Mouse (Mus musculus) hindbrain, embryonic 10.5 days (tissue): ENCODE data around the gene Smarcd2. TPM values are rescaled to one million over a fixed set of nuclear protein-coding genes. Genes with fewer than 3 reads are reported as not detected.
A peak's percentile ranks its signal among the peaks of the same experiment; 100 is the strongest.

Experiments
- DNase-seq: peaks from one replicate; pipeline ENCODE4 v3.0.0-alpha.2; 2017; ENCODE audit warnings: low spot score
- H3K27ac ChIP-seq: fragments of 300-500 bp; sonication (generic); 2 replicates; pipeline ENCODE4 v1.5.1; 2016; ENCODE audit warnings: mild to moderate bottlenecking, moderate library complexity
- H3K27me3 ChIP-seq: fragments of 300-500 bp; sonication (generic); 2 replicates; pipeline ENCODE4 v1.6.1; 2016; ENCODE audit warnings: mild to moderate bottlenecking; ENCODE audit not compliant: poor library complexity, insufficient read depth, severe bottlenecking
- H3K36me3 ChIP-seq: fragments of 300-500 bp; sonication (generic); 2 replicates; pipeline ENCODE4 v1.6.1; 2016; ENCODE audit warnings: mild to moderate bottlenecking, moderate library complexity
- H3K4me1 ChIP-seq: fragments of 300-500 bp; sonication (generic); replicated peaks from 2 replicates; pipeline ENCODE4 v1.6.1; 2016; ENCODE audit warnings: mild to moderate bottlenecking
- H3K4me3 ChIP-seq: fragments of 300-500 bp; sonication (generic); 2 replicates; pipeline ENCODE4 v1.5.1; 2016; ENCODE audit warnings: mild to moderate bottlenecking, moderate library complexity
- H3K9me3 ChIP-seq: fragments of 300-500 bp; sonication (generic); 2 replicates; pipeline ENCODE4 v1.6.1; 2016; ENCODE audit warnings: mild to moderate bottlenecking, moderate library complexity
- WGBS: fragments of 180-500 bp; shearing (Covaris S2); methylation state at CpG from one replicate; pipeline ENCODE4 v1.1.7; 2016; 5-methylcytosine and 5-hydroxymethylcytosine counted together
- polyA plus RNA-seq: library from polyadenylated mRNA; unstranded; fragments of >200 nt; fragmentation: Nextera tagmentation; extraction: Ambion mirVana; gene quantifications from 2 replicates; pipeline ENCODE4 v1.2.1, GENCODE M21; 2016

Gene Smarcd2
- polyA plus RNA-seq, 1 experiment from 2014 or later = 24.9 TPM

DNA sequence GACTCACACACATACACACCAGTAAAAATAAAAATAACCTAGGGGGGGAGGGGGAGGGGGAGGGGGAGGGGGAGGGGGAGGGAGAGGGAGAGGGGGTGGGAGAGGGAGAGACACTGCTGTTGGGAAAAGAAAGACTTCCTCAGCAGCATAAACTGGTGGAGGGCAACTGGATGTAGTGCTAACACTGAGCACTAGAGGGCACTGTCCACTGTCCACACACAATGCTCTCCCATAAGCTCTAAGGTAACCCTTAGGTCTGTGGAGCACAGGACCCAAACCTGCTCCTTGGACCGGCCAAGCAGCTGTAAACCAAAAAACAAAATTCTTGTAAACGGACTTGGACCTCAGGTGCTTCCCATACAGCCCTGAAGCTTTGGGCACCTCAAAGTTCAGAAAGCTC is 29.9 kb upstream of the Smarcd2 start:
- Histone ChIP-seq H3K27me3 (no peaks in the 10 kb centered on the region), H3K4me1 (no peaks in the 10 kb centered on the region), H3K4me3 (no peak overlapping the region), H3K9me3 (no peaks in the 10 kb centered on the region), H3K36me3 (no peaks in the 10 kb centered on the region), H3K27ac (no peak overlapping the region)
- DNase-seq = peak; percentile 77
- WGBS = 26% methylated on average over 2 of the region's 2 CpGs

DNA sequence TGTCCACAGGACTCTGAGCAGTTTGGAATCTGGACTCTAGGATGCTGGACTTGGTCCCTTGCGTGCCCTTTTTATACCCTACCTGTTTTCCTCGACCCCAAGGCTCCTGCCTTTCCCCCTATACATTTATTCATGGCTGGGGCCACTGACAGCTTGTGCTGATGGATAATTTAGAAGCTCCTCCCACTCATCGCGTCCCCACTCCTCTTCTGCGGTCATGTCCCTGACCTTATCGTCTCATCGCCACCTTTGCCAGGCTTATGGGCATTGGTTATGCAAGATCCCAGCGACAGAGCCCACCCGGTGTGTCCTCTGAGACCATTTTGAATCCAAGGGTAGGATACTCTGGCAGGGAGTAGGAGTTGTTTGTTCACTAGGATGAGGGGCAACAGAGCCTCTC is 29.0 kb upstream of the Smarcd2 start, which contains the start of gene Gh:
Gene Gh, minus strand, starts transcription at position 101 of the 400 bp plus-strand sequence.
- Histone ChIP-seq H3K27ac (0 out of 2 replicates have a peak within 1 kb of the TSS, but pooled peaks have one; percentile 3), H3K36me3 (no peaks in the 10 kb centered on the region), H3K4me3 (no peak within 1 kb of the TSS), H3K27me3 (no peaks in the 10 kb centered on the region), H3K4me1 (no peaks in the 10 kb centered on the region), H3K9me3 (no peaks in the 10 kb centered on the region)
- DNase-seq = no peak
- WGBS = 86% methylated on average over 9 of the region's 9 CpGs

DNA sequence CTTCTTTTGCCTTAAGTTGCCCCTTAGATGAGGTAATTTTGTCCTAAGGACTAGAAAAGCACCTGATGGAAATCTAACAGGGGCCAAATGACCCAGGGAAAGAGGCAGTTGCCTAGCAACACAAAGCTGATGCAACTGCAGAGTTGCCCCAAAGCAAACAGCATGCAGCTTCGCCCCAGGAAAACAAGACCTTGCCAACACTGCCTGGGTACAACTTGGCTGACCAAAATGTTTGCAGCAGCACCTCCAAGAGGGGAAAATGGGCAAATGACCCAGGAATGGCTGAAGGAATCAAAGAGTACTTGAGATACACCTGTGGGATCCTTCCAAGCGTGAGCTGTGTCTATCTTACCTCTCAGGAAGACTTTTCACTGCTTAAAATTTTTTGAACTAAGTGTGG is 19.1 kb upstream of the Smarcd2 start:
- Histone ChIP-seq H3K9me3 (no peaks in the 10 kb centered on the region), H3K27me3 (no peaks in the 10 kb centered on the region), H3K27ac (no peak overlapping the region), H3K36me3 (no peaks in the 10 kb centered on the region), H3K4me1 (peaks cover 3% of the 10 kb centered on the region), H3K4me3 (no peak overlapping the region)
- 90% methylated on average over 2 of the region's 2 CpGs for WGBS
- DNase-seq = no peak

DNA sequence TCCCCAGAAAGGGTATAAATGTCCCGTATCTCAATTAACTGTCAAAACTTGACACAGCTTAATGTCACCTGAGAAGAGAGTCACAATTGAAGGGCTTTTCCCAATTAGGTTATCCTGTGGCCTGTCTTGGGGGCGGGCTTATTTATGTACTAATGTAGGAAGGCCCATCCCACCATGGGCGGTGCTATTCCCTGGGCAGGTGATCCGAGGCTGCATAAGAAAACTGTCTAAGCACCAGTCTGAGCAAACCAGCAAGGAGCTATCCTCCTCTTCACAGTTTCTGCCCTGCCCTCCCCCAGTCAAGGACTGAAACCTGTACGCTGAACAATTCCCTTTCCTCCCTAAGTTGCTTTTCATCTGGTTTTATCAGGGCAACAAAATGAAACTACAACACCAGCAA is 17.6 kb upstream of the Smarcd2 start:
- Histone ChIP-seq H3K4me3 (no peak overlapping the region), H3K36me3 (no peaks in the 10 kb centered on the region), H3K9me3 (no peaks in the 10 kb centered on the region), H3K27ac (no peak overlapping the region), H3K27me3 (no peaks in the 10 kb centered on the region), H3K4me1 (peaks cover 5% of the 10 kb centered on the region)
- DNase-seq = no peak
- 93% methylated on average over 5 of the region's 5 CpGs for WGBS

DNA sequence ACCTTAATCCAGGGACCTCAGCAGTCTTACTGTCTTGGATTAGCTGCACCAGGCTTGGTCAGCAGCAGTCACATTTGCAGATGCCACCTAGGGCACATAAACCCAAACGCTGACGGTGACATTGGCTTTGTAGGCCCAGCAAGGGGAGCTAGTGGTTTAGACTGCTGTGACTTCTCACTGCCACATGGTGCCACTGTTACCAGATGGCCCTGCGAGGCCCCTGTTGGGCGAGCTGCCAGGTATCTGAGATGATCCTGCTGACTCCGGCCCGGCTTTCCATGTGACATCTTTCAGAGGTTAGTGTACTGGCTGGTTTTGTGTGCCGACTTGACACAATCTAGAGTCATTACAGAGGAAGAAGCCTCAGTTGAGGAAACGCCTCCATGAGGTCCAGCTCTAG is 16.6 kb upstream of the Smarcd2 start:
- 74% methylated on average over 8 of the region's 8 CpGs for WGBS
- Histone ChIP-seq H3K27ac (no peak overlapping the region), H3K36me3 (no peaks in the 10 kb centered on the region), H3K4me1 (peaks cover 5% of the 10 kb centered on the region), H3K9me3 (no peaks in the 10 kb centered on the region), H3K4me3 (no peak overlapping the region), H3K27me3 (no peaks in the 10 kb centered on the region)
- no peak for DNase-seq

DNA sequence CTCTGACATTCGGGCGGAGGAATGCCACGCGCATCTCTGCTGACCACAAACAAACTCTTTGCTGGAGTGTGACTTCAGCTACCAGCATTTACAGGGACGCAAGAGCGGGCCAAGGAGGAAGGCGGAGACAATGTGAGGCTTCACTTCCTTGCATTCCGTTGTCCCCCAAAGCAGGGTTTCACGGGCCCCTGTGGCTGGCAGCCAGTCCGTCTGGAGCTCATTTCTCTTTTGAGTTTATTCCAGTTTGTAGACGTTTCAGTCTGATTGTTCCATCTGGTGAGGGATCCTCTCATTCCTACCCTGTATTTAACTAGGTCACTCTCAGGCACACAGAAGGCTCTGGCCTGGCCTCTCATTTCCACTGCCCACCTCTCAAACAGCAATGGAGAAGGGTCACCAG is 14.2 kb upstream of the Smarcd2 start:
- H3K4me3 ChIP-seq = no peak overlapping the region
- WGBS = 72% methylated on average over 11 of the region's 11 CpGs
- H3K27me3 ChIP-seq = no peaks in the 10 kb centered on the region
- H3K9me3 ChIP-seq = no peaks in the 10 kb centered on the region
- no peak overlapping the region for H3K27ac ChIP-seq
- no peaks in the 10 kb centered on the region for H3K36me3 ChIP-seq
- H3K4me1 ChIP-seq = peaks cover 10% of the 10 kb centered on the region
- DNase-seq = no peak

DNA sequence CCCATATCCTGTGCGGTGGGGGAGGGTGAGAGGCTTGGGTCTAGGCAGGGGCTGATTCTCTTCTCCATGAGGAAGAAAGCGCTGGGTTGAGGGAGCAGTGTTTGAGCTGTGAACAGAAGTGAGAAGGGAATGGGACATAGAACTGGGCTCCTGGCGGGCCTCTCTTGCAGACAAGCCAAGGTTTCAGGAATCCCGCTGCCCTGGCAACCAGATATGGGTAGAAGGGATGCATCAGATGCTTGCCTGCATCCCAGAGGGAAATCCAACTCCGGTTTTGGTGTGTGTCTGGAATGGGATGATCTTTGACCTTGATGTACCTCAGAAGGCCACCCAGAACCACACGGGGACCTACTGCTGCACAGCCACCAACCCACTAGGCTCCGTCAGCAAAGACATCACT is 13.4 kb upstream of the Smarcd2 start:
- H3K27me3 ChIP-seq = no peaks in the 10 kb centered on the region
- peaks cover 14% of the 10 kb centered on the region for H3K4me1 ChIP-seq
- 87% methylated on average over 7 of the region's 7 CpGs for WGBS
- no peak overlapping the region for H3K27ac ChIP-seq
- no peak overlapping the region for H3K4me3 ChIP-seq
- no peaks in the 10 kb centered on the region for H3K9me3 ChIP-seq
- H3K36me3 ChIP-seq = no peaks in the 10 kb centered on the region
- no peak for DNase-seq

DNA sequence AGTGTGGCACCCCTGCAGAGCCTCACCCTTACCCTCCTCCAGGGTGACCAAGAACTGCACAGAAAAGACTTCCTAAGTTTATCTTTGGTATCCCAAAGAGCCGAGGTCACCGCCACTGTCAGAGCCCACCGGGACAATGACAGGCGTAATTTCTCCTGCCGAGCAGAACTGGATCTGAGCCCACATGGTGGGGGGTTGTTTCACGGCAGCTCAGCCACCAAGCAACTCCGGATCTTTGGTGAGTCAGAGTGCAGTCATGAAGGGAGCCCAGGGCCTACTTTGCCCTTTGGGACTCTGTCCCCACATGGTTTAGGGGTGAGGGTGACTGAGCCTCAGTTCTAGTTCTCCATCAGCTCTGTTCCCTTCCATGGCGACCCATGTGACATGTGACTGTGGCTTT is 11.4 kb upstream of the Smarcd2 start:
- DNase-seq = no peak
- no peak overlapping the region for H3K4me3 ChIP-seq
- WGBS = 74% methylated on average over 8 of the region's 8 CpGs
- H3K9me3 ChIP-seq = no peaks in the 10 kb centered on the region
- H3K27ac ChIP-seq = no peak overlapping the region
- no peaks in the 10 kb centered on the region for H3K36me3 ChIP-seq
- H3K4me1 ChIP-seq = peaks cover 14% of the 10 kb centered on the region
- H3K27me3 ChIP-seq = no peaks in the 10 kb centered on the region

DNA sequence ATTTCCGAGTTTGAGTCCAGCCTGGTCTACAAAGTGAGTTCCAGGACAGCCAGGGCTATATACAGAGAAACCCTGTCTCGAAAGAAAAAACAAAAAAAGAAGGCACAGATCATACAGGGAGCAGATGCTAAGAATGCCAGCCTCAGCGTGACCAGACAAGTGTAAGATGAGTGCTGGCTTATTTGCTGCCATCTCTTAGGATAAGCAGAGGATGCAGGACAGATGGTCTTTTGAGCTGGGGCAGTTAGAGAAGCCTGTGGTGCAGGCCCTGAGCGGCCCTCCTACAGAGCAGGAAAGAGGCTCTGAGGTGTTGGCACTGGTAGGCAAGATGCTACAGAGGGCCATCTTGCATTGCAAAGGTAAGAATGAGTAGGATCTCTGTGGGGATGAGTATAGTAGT is 10.6 kb upstream of the Smarcd2 start:
- Histone ChIP-seq H3K27me3 (no peaks in the 10 kb centered on the region), H3K4me1 (peaks cover 14% of the 10 kb centered on the region), H3K9me3 (no peaks in the 10 kb centered on the region), H3K36me3 (no peaks in the 10 kb centered on the region), H3K4me3 (no peak overlapping the region), H3K27ac (no peak overlapping the region)
- 81% methylated on average over 4 of the region's 4 CpGs for WGBS
- DNase-seq = no peak

DNA sequence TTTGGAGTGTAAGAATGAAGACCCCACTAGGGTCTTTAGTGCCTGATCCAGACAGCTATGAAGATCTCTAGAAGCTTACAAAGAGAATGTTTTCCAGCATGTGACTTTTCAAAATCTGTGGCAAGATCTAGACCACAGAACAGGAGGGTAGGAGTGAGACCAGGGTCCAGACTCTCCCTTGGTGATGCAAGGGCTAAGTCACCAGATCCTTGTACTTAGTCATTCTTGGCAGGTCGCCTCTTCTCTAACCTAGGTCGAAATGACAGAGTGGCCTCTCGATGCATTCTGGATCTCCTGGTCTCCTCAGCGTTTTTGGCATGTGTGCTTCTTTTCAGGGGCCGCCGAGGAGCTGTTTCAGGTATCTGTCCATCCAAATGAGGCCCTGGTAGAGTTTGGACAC is 9.7 kb upstream of the Smarcd2 start:
- Histone ChIP-seq H3K4me1 (peaks cover 14% of the 10 kb centered on the region), H3K27me3 (peaks cover 8% of the 10 kb centered on the region; the same call in 1 of the 2 replicates), H3K36me3 (no peaks in the 10 kb centered on the region), H3K27ac (no peak overlapping the region), H3K4me3 (no peak overlapping the region), H3K9me3 (no peaks in the 10 kb centered on the region)
- DNase-seq = no peak
- 85% methylated on average over 6 of the region's 6 CpGs for WGBS

DNA sequence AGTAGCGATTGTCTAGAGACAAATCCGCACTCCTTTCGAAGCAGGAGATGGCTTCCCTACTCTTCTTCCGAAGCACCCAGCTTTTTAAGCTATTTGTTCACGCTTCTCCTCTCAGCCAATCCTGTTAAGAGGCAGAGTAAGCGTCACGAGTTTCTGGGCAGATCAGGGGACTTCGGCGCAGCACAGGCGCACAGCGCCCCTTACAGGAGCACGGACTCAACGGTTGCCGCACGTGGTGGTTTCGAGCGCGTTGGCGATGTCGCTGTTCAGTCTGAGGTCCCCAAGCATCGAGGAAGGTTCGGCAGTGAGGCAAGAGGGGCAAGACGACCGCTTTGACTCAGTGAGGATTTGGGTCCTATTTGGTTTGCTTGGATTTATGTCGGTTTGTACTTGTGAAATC is 3.7 kb upstream of the Smarcd2 start, which contains the start of gene Tcam1:
Gene Tcam1, plus strand, starts transcription at position 219 of the 400 bp plus-strand sequence.
- Histone ChIP-seq H3K36me3 (no peaks in the 10 kb centered on the region), H3K27me3 (peaks cover 12% of the 10 kb centered on the region; the same call in 1 of the 2 replicates), H3K9me3 (no peaks in the 10 kb centered on the region), H3K4me3 (peak within 1 kb of the TSS; percentile 20), H3K27ac (peak within 1 kb of the TSS; percentile 8; the same call in 1 of the 2 replicates), H3K4me1 (peaks cover 29% of the 10 kb centered on the region)
- DNase-seq = peak; percentile 94
- WGBS = 12% methylated on average over 25 of the region's 25 CpGs

DNA sequence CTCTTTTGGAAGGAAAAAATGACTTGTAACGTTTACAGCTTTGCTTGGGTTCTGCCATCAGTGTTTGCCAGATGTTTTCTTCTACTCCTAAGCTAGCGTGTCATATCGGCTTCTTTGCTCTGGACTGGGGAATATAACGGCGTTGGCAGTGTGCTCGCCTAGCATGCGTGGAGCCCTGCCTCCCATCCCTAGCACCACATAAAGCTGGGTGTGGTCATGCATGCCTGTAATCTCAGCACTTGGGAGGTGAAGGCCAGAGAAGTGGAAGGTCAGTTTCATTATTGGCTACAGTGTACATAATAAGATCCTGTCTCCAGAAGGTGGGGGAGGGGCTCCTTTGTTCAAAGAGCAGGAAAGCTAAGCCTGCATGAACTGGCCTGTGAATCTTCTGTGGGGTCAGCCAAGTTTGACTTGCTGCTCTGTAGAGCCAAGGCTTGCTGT is 2.2 kb upstream of the Smarcd2 start:
- H3K27me3 ChIP-seq = peaks cover 12% of the 10 kb centered on the region; the same call in 1 of the 2 replicates
- WGBS = 89% methylated on average over 7 of the region's 7 CpGs
- H3K27ac ChIP-seq = peak overlapping the region; percentile 17
- no peak overlapping the region for H3K4me3 ChIP-seq
- peak; percentile 21 for DNase-seq
- peaks cover 6% of the 10 kb centered on the region; the same call in 1 of the 2 replicates for H3K36me3 ChIP-seq
- peaks cover 44% of the 10 kb centered on the region for H3K4me1 ChIP-seq
- no peaks in the 10 kb centered on the region for H3K9me3 ChIP-seq

DNA sequence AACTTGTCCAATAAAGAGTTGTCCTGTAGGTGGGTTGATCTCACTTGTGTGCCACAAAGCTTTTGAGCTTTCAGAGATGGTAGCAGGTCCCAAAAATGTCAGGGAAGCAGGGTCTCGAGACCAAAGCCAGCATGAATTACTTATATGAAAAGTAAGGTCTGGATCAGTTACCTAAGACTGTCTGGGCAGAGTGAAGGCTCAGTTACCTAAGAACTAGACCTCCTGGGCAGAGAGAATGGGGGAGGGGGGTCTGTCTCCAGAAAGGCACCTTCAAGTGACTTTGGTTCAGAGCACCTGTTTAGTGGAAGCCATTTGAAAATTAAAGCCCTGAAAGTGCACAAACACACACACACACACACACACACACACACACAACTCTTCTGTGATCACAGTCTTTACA is 1.6 kb upstream of the Smarcd2 start:
- peaks cover 46% of the 10 kb centered on the region for H3K4me1 ChIP-seq

DNA sequence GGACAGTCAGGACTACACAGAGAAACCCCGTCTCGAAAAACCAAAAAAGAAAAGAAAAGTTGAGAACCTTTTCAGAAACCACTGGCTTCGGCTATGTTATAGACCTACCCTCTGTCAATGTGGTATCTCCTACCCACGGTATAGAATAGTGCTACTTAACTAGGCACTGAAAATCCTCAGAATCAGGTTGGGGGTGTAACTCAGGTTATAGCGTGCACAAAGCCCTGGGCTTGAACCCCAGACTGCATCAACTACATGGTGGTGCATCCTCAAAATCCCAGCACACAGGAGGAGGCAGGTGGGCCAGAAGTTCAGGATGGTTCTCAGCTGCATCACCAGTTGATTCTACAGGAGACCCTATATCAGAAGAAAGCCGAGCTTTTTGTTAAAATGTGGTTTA is 1.0 kb upstream of the Smarcd2 start:
- Histone ChIP-seq H3K27me3 (peaks cover 12% of the 10 kb centered on the region; the same call in 1 of the 2 replicates), H3K4me3 (peak overlapping the region; percentile 92; the same call in 1 of the 2 replicates), H3K9me3 (no peaks in the 10 kb centered on the region), H3K4me1 (peaks cover 51% of the 10 kb centered on the region), H3K36me3 (peaks cover 6% of the 10 kb centered on the region; the same call in 1 of the 2 replicates), H3K27ac (no peak overlapping the region)
- 93% methylated on average over 6 of the region's 6 CpGs for WGBS
- no peak for DNase-seq

More for the DNA sequence above, 1.6 kb upstream of the Smarcd2 start:
- H3K27ac ChIP-seq = peak overlapping the region; percentile 17
- peaks cover 12% of the 10 kb centered on the region; the same call in 1 of the 2 replicates for H3K27me3 ChIP-seq
- no peak for DNase-seq
- no peak overlapping the region for H3K4me3 ChIP-seq
- H3K36me3 ChIP-seq = peaks cover 6% of the 10 kb centered on the region; the same call in 1 of the 2 replicates
- no peaks in the 10 kb centered on the region for H3K9me3 ChIP-seq
- WGBS = 90% methylated on average over 1 of the region's 1 CpGs
